Mouse (Mus musculus) bone marrow macrophage, adult 2 months (primary cell): ENCODE data around the gene Foxb1.

Source experiments
- CTCF ChIP-seq: IDR thresholded peaks from 2 replicates; pipeline ENCODE4 v1.5.1; 2012; ENCODE audit warnings: low read depth, mild to moderate bottlenecking, low read length, moderate library complexity
- POLR2A ChIP-seq: IDR thresholded peaks from 2 replicates; pipeline ENCODE4 v1.6.1; 2012; ENCODE audit warnings: mild to moderate bottlenecking, low read depth, low read length, borderline replicate concordance

DNA sequence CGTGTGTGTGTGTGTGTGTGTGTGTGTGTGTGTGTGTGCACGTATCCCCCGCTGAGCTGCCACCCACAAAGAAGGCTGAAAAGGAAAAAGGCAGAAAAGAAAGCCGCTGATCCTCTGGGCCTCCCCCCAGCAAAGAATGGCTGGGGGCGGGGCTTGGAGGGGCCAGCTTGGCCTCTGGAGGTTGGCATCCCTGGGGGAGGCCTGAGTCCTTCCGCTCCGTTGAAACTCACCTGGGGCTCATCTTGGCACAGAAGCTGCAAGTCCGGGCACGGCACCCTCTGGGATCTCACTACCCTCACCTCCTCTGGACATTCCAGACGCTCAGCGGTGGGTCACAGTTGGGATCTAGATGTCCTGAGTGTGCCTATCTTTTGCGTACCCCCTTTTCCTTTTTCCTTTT lies 6.7 kb upstream of the Foxb1 start:
- TF ChIP-seq POLR2A: no peak
- no peak for TF ChIP-seq CTCF
